Mouse (Mus musculus) heart, adult 18-20 months (tissue): ENCODE results near the gene Ly6g5b. TPM values are rescaled to one million over a fixed set of nuclear protein-coding genes. Genes with fewer than 3 reads are reported as not detected.

Source experiments
- DNase-seq, 2 experiments: peaks; one replicate each; pipeline ENCODE4 v3.0.0; 2021 to 2022; ENCODE audit warnings: mixed read lengths in 1 of 2
- total RNA-seq, 2 experiments: library from RNA; stranded (reverse); gene quantifications; 2 replicates each; pipeline ENCODE4 v1.2.3; 2021

Gene Ly6g5b
- total RNA-seq, 2 experiments from 2014 or later = not detected

DNA sequence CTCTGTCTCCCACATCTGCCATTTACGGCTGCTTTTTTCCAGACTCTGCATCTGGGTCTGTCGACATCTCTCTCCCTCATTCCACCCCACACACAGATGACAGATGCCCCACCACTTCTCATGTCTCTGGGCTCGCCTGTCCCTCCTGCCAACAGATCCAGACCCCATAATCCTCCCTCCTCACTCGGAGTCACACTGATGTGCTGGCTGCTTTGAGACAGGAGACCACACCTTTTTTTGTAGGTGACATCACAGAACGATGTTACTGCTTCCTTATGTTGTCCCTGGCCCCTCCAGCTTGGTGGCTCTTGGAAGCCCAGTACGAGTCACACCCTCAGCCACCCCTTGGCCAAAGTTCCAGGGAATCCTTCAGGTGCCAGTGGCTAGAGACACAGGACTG lies 35.0 kb downstream of the Ly6g5b start:
- no peak for DNase-seq

DNA sequence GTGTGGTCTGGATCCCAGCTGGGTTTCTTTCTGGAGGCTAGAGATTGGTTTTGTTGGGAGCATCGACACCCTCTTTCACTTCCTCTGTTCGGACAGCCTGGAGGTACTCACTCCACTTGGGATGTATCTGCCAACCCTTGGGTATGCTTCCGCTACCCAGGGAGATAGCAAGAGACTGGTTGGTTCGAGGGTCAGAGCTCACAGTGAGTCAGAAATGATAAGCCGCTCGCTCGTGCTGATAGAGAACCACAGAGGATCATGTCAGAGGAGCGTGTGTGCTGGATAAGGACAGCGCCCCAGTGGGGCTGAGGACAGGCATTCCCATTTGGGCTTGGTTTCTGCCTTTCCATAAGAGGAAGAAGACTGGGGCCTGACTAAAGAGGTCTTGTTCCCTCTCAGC lies 35.5 kb downstream of the Ly6g5b start:
- peak in 1 of 2 experiments; percentile 32 for DNase-seq

DNA sequence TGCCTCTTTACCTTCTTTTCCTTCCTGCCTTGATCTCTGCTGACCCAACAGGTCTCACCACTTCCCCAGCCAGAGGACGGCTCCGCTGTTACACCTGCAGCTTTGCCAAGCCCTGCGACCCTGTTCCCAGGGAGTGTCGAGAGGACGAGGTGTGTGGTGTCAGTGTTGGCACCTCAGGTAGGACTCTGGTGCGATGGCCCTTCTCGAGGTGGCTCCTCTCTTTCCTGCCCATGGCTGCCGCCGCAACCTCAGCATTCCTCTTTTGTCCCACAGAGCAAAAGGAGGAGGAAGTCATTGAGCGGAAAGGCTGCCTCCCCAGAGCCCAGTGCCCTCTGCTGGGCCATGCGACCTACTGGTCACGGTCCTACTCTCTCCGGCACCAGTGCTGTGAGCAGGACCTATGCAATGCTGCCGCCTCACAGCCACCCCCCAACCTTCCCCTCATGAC lies 37.4 kb downstream of the Ly6g5b start, which contains the start of gene Ly6g6d:
Gene Ly6g6d, minus strand, starts transcription at position 280 of the 448 bp plus-strand sequence.
- DNase-seq = peak; percentile 67 to 73

DNA sequence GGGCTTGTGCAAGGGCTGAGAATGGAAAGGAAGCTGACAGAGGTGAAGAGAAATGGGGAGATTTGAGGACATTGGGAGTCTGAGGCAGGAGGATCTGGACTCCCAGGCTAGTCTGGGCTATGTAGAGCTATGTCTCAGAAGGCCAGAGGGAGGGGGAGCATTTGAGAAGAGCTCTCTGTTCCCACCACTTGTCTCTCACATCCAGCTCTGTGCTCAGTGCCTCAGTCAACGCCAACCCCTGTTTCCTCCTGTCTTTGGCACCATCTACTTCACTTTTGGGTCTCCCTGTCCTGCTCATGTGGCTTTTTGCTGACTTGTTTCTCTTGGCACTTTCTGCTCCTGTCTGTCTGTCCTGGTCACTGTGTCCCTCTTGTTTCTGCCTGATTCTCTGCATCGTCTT lies 37.9 kb downstream of the Ly6g5b start:
- DNase-seq = no peak

DNA sequence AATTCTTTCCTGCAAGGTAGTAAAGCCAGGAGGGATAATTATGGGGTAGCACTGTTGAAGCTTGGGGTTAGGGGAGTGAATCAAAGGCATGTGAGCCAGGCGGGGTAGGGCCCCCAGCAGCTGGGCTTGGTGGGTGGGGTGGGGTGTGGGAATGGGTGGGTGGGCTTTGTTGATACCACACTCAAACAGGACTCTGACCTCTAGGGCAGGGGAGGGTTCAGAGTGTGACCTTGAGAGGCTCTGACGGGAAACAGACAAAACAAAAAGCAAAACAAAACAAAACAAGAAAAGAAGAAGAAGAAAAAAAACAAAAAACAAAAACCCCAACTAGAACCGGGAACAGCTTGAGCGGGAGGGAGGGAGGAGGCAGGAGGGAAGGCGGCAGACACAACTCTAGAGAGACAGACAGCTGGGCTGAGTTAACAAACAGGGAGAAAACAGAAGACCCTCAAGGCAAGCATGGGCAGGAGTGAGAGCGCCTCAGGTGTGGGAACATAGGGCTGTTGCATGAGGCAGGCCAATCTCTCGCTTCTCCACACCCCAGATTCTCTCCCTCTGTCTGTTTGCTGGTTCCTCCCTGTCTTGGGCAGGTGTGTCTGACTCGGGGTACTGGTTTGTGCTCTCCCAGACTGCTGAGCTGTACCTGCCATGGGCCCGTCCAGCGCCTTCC lies 38.6 kb downstream of the Ly6g5b start, which contains the start of gene Ly6g6e:
Gene Ly6g6e, plus strand, starts transcription at position 396 of the 670 bp plus-strand sequence.
- no peak for DNase-seq

DNA sequence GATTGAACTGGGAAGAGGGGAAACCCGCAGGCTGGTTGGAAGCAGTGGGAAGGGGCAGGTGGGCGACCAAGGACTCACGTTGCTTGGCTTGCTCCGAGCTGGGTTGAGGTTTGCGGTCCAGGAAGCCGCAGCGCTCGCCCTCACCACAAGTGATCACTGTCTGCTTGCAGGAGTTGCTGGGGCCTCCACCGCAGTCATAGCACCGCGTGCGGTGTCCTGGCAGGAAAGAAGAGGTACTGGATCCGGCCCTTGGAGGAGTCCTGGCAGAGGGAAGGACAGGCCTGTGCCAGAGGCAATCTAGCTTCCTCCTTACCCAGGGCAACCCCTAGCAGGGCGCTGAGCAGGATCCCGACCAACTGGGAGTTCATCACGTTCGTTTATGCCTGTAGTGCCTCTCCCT lies 41.1 kb downstream of the Ly6g5b start:
- DNase-seq = no peak

DNA sequence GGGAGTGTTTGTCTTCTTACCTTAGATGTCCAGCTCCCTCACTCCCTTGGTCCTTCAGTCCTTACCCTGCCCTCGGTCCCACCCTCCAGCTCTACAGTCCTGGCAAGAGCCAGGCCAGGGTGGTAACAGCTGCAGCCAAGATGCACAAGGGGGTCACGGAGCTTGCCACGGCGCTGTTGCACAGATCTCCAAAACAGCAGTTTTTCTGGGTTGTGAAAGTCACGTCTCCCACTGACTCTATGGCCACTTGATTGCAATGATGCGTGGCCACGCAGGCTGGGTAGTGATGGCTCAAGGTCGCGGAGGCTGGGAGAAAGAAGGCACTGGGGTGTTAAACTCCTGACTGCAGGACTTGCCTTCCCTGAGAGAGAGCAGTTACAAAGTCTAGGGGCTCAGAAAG lies 43.8 kb downstream of the Ly6g5b start:
- DNase-seq = no peak

DNA sequence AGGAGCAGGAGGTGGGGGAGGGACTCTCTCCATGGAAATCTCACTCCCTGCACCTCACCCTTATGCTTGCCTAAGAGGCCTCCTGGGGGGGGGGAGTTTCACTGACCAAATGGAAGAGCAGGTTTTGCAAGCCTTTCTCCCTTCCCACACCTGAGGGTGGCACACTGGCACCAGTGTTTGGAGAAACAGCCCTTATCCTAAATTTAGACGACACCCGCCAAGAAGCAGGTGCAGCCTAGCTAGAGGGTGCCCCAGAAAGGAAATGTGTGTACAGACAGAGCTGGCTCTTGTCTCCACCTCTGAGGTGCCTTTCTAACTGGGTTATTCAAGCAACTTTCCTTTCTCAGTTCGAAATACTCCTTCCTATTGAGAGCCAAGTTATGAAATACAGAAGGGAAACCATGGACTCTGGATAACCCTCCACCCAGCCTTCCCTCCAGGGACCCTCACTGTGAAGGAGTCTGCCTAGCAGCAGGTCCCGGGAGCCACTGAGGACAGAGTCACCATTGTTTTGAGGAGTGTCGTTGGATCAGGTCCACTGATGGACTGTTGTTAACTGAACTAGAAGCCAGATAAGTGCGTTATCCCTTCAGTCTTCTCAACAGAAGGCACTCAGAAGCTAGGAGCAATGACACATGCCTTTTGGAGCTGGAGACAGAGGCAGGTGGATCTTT lies 44.5 kb downstream of the Ly6g5b start:
- DNase-seq = peak in 1 of 2 experiments; percentile 54

DNA sequence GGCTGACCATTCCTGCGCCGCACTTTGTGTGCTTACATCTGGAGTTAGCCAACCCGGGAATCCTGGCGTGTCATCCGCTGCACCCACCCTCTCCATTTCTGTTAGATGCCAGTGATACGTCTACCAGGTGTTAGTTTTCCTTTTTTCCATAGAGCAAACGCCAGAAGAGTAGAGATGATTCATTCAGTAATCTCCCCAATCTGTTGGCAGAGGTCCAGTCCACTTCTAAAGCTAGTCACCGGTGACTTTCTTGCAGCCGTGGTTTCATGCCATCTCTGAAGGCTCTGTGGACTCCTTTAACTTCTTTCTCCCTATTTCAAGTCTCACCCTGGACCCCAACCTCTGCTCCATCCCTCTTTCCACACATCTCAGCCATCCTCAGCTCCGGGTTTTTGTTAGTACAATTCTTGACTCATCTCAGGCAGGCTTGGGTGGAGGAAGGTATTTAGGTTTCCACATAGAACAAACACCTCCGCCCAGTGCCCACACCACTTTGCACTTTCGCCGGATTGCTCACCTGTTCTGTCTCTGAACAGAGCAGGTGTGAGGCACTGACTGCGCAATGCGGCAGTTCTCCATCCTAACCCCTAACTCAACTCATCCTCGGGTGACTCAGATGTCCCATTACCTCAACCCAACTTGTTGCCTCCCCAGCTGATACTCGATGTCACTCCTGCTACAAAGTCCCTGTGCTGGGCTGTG lies 46.9 kb downstream of the Ly6g5b start:
- DNase-seq = no peak

DNA sequence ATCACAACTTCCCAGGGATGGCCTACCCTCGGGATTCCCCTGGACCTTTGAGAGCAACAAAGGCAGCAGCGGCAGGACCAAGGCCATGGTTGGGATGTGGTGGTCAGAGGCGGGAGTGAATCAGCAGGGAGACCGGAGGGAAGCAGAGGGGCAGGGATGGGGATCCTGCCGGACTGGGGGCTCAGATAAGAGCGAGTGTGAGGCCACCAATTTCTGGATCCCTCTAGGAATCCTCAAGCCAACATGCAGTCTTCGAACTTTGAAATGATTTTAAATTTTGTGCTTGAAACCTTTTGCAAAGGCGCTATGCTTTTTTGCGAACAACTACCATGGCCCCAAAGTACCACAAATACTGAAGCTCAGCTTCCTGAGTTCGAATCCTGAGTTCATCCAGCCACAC lies 49.1 kb downstream of the Ly6g5b start, which contains the start of gene Mpig6b:
Gene Mpig6b, minus strand, starts transcription at position 101 of the 400 bp plus-strand sequence.
- no peak for DNase-seq

DNA sequence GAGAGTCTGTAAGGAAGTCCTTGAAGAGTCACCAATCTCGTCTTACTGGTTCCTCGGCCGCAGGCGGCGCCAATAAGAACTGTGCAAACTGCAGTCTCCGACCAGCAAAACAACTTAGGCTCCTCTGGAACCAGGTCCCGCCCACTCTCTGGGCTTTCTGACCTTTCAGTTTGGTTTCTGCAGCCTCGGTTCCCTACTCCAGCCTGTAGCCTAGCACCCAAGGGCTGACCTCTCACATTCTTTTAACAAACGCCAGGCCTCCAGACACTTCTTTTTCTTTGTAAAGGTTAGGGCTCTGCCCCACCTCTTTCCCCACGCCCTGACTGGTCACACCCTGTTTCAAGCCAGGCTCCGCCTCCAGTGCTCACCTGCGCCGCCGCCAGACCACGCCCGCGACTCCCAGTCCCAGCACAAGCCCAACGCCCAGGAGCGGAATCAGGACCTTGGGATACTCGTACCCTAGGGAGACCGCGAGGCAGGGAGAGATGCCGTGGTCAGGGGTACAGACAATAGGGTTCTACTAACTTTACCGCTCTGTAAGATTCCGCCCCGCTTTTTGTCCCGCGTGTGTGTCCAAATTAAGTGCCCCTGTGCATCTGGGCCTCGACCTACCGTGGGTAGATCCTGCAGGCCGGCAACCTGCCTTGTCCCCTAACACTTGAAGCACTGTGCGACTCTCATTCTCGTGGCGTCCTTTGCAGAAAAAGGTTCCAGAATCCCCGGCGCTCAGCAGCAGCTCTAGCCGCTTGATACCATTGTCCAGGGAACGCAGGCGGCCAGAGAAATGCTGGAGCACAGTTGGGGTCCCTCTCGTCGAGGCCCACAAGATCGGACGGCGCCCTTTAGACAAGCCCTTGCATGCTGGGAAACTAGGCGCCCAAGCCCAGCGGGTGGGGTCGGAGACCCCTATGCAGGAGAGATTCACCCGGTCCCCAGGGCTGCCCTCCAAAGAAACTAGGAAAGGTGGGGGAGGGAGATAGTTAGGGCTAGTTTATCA lies 50.0 kb downstream of the Ly6g5b start, which contains the start of gene Ly6g6c:
Gene Ly6g6c, plus strand, starts transcription at position 438 of the 997 bp plus-strand sequence.
- peak; percentile 60 to 71 for DNase-seq

DNA sequence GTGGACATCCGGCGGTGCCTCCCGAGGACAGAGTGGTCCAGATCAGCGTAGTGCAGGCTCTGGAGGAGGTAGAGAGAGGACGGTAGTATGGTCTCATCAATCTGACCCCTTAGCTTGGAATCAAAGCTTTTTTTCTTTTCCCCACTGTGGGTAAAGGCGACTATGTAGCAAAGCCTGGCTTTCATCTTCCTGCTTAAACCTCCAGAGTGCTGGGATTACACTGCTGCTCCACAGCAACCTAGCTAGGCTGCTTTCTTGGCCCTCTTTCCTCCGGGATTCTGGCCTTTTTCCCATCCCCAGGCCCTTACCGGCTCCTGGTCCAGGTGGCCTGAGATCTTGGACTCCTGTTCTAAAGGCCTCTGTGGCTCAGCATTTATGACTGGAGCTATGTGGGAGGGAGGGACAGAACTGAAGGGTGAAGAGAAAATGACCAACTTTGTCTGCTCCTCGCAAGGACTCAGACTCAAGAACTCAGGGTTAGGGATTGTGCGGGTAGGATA lies 50.8 kb downstream of the Ly6g5b start:
- DNase-seq = no peak

Other genes starting within 250 kb of the Ly6g5b start
- gene Zbtb12, start 235.9 kb downstream of the Ly6g5b start, total RNA-seq = 1 to 10 TPM; 7.4 to 7.7 TPM
- not detected for gene Gm20547, start 233.4 kb downstream of the Ly6g5b start, total RNA-seq
- gene C2, start 217.2 kb downstream of the Ly6g5b start, total RNA-seq = 1 to 10 TPM; 2.8 to 4.1 TPM
- gene Ehmt2, start 217.0 kb downstream of the Ly6g5b start, total RNA-seq = 10 to 100 TPM; 38.1 to 42.7 TPM
- under 1 TPM in 1 of 2 experiments, not detected in 1; 0.62 TPM for gene Slc44a4, start 201.0 kb downstream of the Ly6g5b start, total RNA-seq
- 10 to 100 TPM; 14.6 to 15.9 TPM for gene Neu1, start 184.2 kb downstream of the Ly6g5b start, total RNA-seq
- 10 to 100 TPM; 15.5 to 68.2 TPM for gene Hspa1b, start 156.2 kb downstream of the Ly6g5b start, total RNA-seq
- not detected for gene Gm20481, start 145.5 kb downstream of the Ly6g5b start, total RNA-seq
- 10 to 100 TPM; 17.5 to 41.5 TPM for gene Hspa1a, start 143.3 kb downstream of the Ly6g5b start, total RNA-seq
- 10 to 100 TPM in 1 of 2 experiments, 1 to 10 TPM in 1; 9.8 to 10.8 TPM for gene Hspa1l, start 142.7 kb downstream of the Ly6g5b start, total RNA-seq
- 10 to 100 TPM; 16.3 to 18.0 TPM for gene Lsm2, start 133.6 kb downstream of the Ly6g5b start, total RNA-seq
- 10 to 100 TPM; 32.4 to 35.1 TPM for gene Vars, start 114.4 kb downstream of the Ly6g5b start, total RNA-seq
- 10 to 100 TPM; 13.1 to 14.1 TPM for gene Vwa7, start 98.8 kb downstream of the Ly6g5b start, total RNA-seq
- gene Sapcd1, start 87.4 kb downstream of the Ly6g5b start, total RNA-seq = not detected
- not detected for gene Msh5, start 68.7 kb downstream of the Ly6g5b start, total RNA-seq
- gene Clic1, start 65.5 kb downstream of the Ly6g5b start, total RNA-seq = 10 to 100 TPM; 30.4 to 32.4 TPM
- gene Ddah2, start 56.4 kb downstream of the Ly6g5b start, total RNA-seq = 10 to 100 TPM; 14.0 to 19.8 TPM
- not detected for gene Ly6g6c, start 50.0 kb downstream of the Ly6g5b start, total RNA-seq
- gene Mpig6b, start 49.2 kb downstream of the Ly6g5b start, total RNA-seq = under 1 TPM; 0.31 to 0.87 TPM
- not detected for gene Ly6g6e, start 38.5 kb downstream of the Ly6g5b start, total RNA-seq
- under 1 TPM in 1 of 2 experiments, not detected in 1; 0.57 TPM for gene Ly6g6d, start 37.4 kb downstream of the Ly6g5b start, total RNA-seq
- not detected for gene Ly6g6f, start 29.8 kb downstream of the Ly6g5b start, total RNA-seq
- gene Abhd16a, start 26.2 kb downstream of the Ly6g5b start, total RNA-seq = 10 to 100 TPM; 55.1 to 59.5 TPM
- not detected for gene Ly6g5c, start 7.1 kb downstream of the Ly6g5b start, total RNA-seq
- gene Gpank1, start 6.0 kb upstream of the Ly6g5b start, total RNA-seq = 10 to 100 TPM in 1 of 2 experiments, 1 to 10 TPM in 1; 7.3 to 10.5 TPM
- 100 to 1,000 TPM; 149 to 150 TPM for gene Csnk2b, start 6.6 kb upstream of the Ly6g5b start, total RNA-seq
- gene D17H6S53E, start 10.9 kb upstream of the Ly6g5b start, total RNA-seq = 10 to 100 TPM; 25.3 to 28.5 TPM
- gene Apom, start 16.6 kb upstream of the Ly6g5b start, total RNA-seq = not detected
- 100 to 1,000 TPM; 242 to 244 TPM for gene Bag6, start 19.8 kb upstream of the Ly6g5b start, total RNA-seq
- gene Prrc2a, start 49.5 kb upstream of the Ly6g5b start, total RNA-seq = 100 to 1,000 TPM; 125 to 144 TPM
- gene Aif1, start 60.6 kb upstream of the Ly6g5b start, total RNA-seq = 1 to 10 TPM; 3.7 to 4.8 TPM
- 1 to 10 TPM; 2.0 to 3.3 TPM for gene Lst1, start 73.0 kb upstream of the Ly6g5b start, total RNA-seq
- gene Ltb, start 79.0 kb upstream of the Ly6g5b start, total RNA-seq = 10 to 100 TPM in 1 of 2 experiments, 1 to 10 TPM in 1; 1.5 to 12.1 TPM
- under 1 TPM; 0.25 to 0.28 TPM for gene Tnf, start 86.6 kb upstream of the Ly6g5b start, total RNA-seq
- gene Lta, start 89.9 kb upstream of the Ly6g5b start, total RNA-seq = 1 to 10 TPM in 1 of 2 experiments, not detected in 1; 1.0 TPM
- gene Gm16181, start 105.4 kb upstream of the Ly6g5b start, total RNA-seq = not detected
- gene Atp6v1g2, start 118.2 kb upstream of the Ly6g5b start, total RNA-seq = 1 to 10 TPM; 2.1 to 2.3 TPM
- 1 to 10 TPM; 8.2 to 8.3 TPM for gene Nfkbil1, start 120.4 kb upstream of the Ly6g5b start, total RNA-seq
- gene Ddx39b, start 126.3 kb upstream of the Ly6g5b start, total RNA-seq = 10 to 100 TPM; 77.3 to 83.1 TPM
- gene H2-D1, start 147.3 kb upstream of the Ly6g5b start, total RNA-seq = 100 to 1,000 TPM; 164 to 263 TPM
- 1 to 10 TPM; 2.6 to 3.9 TPM for gene H2-Q1, start 205.0 kb upstream of the Ly6g5b start, total RNA-seq
- 1 to 10 TPM; 1.7 TPM for gene H2-Q2, start 226.8 kb upstream of the Ly6g5b start, total RNA-seq